Mouse (Mus musculus): ENCODE results near the gene Rnf44.

The Rnf44 gene

GRCm38 (mm10) chr13:54686139-54687053, 7.3 kb downstream of the Rnf44 start:
- DNase-seq, result no peak

GRCm38 (mm10) chr13:54685174-54685573, 8.5 kb downstream of the Rnf44 start:
- DNase-seq, result no peak

- DNase-seq, result no peak
These were observed 9.4 kb downstream of the Rnf44 start for GRCm38 (mm10) chr13:54684140-54684896.

GRCm38 (mm10) chr13:54683301-54683700, 10.4 kb downstream of the Rnf44 start:
- DNase-seq, result no peak

GRCm38 (mm10) chr13:54681291-54681690, 12.4 kb downstream of the Rnf44 start:
- no peak for DNase-seq

- no peak for DNase-seq
These were observed 13.4 kb downstream of the Rnf44 start for GRCm38 (mm10) chr13:54680184-54680853.

- DNase-seq, result no peak
These were observed 15.4 kb downstream of the Rnf44 start for GRCm38 (mm10) chr13:54678263-54678662.

- no peak for DNase-seq
These were observed 17.7 kb downstream of the Rnf44 start for GRCm38 (mm10) chr13:54675895-54676590.

- no peak for DNase-seq
These were observed 23.2 kb downstream of the Rnf44 start for GRCm38 (mm10) chr13:54670491-54670890.

GRCm38 (mm10) chr13:54665062-54665461, 28.6 kb downstream of the Rnf44 start:
- no peak for DNase-seq

GRCm38 (mm10) chr13:54664509-54664908, 29.2 kb downstream of the Rnf44 start:
- DNase-seq, result no peak

GRCm38 (mm10) chr13:54663999-54664398, 29.7 kb downstream of the Rnf44 start:
- no peak for DNase-seq

- no peak for DNase-seq
These were observed 32.3 kb downstream of the Rnf44 start for GRCm38 (mm10) chr13:54661358-54661757.

- no peak for DNase-seq
These were observed 32.8 kb downstream of the Rnf44 start for GRCm38 (mm10) chr13:54660877-54661276.

- DNase-seq, result no peak
These were observed 43.2 kb downstream of the Rnf44 start for GRCm38 (mm10) chr13:54650461-54650860.

- DNase-seq, result no peak
These were observed 58.7 kb downstream of the Rnf44 start for GRCm38 (mm10) chr13:54635011-54635410.

GRCm38 (mm10) chr13:54632731-54633277, 60.9 kb downstream of the Rnf44 start:
- no peak for DNase-seq
